Mouse (Mus musculus): ENCODE data around the gene Sox2.

The Sox2 gene

DNA sequence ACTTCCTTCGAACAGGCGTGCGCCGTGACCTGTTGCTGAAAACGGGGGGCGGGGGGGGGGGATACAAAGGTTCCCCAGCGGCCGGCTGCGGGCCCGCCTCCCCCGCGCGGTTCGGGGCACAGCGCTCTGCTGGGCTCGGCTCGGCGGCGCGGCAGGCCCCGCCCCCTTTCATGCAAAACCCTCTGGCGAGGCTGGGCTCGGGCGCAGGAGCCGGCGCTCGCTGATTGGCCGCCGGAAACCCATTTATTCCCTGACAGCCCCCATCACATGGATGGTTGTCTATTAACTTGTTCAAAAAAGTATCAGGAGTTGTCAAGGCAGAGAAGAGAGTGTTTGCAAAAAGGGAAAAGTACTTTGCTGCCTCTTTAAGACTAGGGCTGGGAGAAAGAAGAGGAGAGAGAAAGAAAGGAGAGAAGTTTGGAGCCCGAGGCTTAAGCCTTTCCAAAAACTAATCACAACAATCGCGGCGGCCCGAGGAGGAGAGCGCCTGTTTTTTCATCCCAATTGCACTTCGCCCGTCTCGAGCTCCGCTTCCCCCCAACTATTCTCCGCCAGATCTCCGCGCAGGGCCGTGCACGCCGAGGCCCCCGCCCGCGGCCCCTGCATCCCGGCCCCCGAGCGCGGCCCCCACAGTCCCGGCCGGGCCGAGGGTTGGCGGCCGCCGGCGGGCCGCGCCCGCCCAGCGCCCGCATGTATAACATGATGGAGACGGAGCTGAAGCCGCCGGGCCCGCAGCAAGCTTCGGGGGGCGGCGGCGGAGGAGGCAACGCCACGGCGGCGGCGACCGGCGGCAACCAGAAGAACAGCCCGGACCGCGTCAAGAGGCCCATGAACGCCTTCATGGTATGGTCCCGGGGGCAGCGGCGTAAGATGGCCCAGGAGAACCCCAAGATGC lies at the start of gene Sox2:
TSS of gene Sox2 (plus strand) at position 680 of the 895 bp plus-strand sequence.
- in situ Hi-C loops (cut with MboI; ENCODE audit: unreplicated experiment in 2 of 2): no loop called here

DNA sequence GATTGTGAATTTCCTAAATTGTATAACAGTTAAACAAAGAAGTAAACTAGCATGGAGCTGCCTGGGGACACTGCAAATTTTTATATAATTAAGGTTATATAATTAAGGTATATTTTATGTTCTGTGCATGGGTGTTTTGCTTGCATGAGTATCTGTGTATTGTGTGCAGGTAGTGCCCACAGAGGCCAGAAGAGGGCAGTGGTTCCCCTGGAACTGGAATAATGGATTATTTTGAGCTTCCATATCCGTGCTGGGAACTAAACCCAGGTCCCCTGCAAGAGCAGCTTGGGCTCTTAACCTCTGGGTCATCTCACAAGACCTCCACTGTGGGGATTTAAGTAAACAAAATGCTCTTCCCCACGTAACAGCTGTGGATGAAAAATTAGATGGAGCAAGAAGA lies 49.1 kb upstream of the Sox2 start:
- in situ Hi-C loops (cut with MboI; ENCODE audit: unreplicated experiment in 2 of 2): no loop called here

DNA sequence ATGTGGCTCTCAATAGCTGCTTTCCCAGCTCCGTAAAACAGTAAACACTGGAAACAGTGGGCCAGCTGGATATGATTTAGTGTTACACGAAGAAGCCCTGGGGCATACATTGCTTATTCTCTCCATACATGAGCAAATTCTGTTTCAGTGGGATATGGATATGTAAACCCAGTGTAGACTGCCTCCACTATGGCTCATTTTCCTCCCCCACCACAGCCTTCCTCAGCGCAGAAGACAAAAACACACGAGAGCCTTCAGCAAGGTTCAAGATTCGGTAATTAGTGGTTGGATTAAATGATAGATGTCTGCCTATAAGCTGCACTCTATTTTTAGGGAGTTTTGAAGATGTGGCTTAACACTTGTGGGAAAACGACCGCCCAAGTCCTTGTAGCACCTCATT lies 36.1 kb upstream of the Sox2 start:
- in situ Hi-C loops (cut with MboI; ENCODE audit: unreplicated experiment in 2 of 2): no loop called here

DNA sequence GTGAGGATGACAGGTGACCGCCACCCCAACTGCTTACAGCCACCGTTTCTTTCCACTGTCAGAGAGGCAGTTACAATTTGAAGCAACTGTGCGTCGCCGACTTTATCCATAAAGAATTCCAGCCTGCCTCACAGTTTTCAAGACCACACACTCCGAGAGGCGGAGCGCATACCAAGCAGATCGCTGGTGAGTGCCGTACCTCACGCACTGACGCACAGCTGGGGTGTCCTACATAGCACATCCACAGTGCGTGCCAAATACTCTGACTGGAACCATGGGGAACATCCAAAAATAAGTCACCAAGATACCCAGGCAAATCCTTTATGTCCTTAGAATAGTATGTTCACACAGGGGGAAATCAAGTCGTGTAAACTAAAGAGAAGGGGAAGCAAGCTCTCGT lies 34.7 kb upstream of the Sox2 start:
- in situ Hi-C loops (cut with MboI; ENCODE audit: unreplicated experiment in 2 of 2): no loop called here

DNA sequence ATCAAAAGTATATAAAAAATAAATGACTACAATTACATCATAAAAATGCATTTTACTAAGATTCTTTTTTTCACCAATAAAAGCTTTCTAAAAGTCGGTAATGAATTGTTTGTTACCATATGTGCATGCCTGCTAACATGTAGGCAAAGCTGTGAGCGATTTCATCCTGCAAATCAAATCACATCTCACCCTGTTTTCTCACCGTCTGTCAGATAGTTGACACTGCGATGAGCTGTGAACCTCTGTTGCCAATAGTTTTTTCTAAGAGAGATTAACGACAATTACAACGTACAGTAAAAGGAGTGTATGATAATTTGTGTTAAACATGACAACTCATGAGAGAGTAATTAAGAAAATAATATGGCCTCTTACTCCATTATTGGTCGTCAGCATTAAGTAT lies 31.3 kb upstream of the Sox2 start:
- in situ Hi-C loops (cut with MboI; ENCODE audit: unreplicated experiment in 2 of 2): no loop called here

DNA sequence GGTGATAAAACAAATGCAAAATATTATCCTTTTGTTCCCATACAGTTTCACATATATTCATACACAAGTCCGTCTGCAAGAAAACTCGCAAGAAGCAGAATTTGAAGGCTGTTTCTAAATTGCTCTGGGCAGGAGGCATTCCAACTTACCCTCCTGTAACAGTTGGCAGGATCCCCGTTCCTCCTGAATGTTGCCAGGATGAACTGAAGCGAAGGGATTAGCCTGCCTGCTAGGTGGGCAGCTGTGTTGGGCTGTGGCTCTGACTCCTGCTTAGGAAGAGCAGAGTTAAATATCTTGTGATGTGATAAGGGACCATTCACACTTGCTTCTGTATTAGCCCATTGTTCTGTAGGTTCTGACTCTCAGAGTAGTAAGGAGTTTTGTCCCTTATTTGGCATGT lies 30.1 kb upstream of the Sox2 start:
- in situ Hi-C loops (cut with MboI; ENCODE audit: unreplicated experiment in 2 of 2): no loop called here

DNA sequence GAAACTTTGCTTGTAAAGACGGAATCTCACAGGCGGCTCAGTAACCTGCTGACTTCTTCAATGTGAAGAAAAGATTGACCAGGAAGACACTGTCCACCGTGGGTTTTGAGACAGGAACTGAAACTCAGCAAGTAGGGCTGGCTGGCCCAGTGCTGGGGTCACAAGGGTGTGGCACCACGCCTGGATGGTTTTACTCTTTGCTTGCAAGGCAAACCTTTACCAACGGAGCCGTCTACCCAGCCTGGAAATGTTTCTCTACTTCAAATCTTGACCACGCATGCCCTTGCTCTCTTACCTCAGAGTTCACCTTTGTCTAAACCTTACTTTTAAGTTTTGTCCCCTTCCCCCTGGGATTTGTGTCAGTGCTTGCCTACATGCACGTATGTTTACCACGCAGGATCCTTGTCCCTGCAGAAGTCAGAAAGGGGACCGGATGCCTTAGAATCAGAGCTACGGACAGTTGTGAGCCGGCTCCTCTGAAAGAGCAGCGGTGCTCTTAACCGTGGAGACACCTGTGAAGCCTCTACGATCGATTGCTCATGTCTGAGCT lies 25.4 kb upstream of the Sox2 start:
- in situ Hi-C loops (cut with MboI; ENCODE audit: unreplicated experiment in 2 of 2): no loop called here

DNA sequence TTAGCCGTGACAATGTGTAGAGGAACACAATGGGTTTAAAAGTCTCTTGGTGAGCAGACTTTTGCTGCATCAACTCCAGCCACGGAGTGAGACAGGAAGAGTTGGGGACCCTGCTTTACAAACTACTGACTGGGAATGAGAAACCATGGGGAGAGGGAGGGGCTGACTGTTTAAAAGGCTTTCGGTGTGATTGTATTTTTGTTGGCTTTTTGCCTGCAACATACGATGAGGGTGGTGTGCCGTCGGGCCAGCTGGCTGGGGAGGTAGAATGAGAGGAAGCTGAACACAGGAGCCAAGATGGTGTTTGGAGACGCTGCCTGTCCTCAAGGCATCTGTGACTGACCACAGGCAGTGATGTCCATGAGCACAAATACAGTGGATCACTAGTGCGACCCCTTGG lies 23.7 kb upstream of the Sox2 start:
- in situ Hi-C loops (cut with MboI; ENCODE audit: unreplicated experiment in 2 of 2): no loop called here

DNA sequence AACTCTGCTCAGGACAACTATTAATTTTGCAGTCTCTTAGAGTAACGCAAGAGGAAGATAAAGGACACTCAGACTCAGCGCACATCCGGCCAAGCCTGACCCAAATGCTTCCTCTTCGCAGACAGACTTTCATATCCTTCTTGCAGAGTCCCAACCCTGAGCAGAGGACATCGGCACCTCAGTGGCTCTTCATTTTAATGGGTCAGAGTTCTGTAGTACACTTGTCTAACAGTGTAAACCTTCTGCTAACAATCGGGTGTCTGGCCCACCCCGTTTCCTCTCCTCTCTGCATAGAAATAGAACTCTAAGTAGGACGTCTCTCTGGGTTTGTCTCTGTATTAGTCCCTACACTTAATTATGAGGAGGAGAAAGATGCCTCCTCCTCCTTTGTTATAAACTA lies 20.2 kb upstream of the Sox2 start:
- in situ Hi-C loops (cut with MboI; ENCODE audit: unreplicated experiment in 2 of 2): no loop called here

DNA sequence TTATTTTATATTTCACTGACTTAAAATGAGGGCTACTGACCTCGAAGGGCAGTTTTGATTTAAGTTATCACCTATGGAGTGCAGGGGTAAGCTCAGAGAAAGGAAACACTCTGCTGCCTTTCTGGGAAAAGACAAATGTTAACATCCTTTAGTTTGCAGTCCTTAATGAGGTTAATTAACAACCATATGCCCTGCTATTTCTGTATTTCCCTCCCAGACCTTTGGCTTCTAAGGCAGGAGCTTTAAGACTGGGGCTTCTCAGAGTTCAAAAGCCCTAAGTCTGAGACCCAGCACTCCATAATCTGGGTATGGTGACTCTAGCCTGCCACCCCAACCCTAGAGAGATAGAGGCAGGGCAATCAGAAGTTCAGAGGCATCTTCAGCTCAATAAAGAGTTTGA lies 19.5 kb upstream of the Sox2 start:
- in situ Hi-C loops (cut with MboI; ENCODE audit: unreplicated experiment in 2 of 2): no loop called here

DNA sequence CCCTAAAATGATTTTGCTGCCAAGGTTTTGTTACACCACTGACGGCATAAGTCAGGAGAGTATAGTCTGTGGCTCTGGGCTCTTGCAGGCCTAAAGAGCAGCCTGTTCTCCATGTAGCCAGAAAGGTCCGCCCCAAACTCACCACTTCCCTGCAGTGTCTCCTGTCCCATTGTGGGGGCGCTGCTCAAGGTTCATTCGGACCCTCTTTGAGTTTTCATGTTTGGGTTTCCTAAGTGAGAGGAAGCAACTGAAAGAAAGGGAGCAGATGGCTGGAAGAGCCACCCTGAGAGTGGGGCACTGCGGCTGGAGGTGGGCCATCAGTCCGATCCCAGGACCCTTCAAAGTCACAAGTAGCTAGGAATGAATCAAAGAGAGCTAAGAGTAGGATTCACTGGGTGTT lies 13.2 kb upstream of the Sox2 start:
- in situ Hi-C loops (cut with MboI; ENCODE audit: unreplicated experiment in 2 of 2): no loop called here

DNA sequence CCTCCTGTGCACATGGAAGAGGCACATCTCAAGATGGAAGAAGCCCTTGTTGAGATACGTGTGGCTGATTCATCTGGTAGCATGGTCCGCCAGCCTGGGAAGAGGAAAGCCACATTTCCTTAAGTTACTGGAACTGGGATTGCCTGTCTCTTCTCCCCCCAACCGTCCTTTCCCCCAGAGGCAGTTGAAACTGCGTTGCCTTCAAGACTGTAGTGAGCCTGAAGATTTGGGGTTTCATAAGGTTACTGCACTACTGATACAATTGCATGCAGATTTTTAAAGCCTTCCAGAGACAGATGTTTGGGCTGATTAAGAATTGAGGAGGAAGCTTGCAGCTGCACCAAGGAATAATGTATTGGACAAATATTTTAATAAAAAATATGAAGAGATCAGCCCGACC lies 12.7 kb upstream of the Sox2 start:
- in situ Hi-C loops (cut with MboI; ENCODE audit: unreplicated experiment in 2 of 2): no loop called here

DNA sequence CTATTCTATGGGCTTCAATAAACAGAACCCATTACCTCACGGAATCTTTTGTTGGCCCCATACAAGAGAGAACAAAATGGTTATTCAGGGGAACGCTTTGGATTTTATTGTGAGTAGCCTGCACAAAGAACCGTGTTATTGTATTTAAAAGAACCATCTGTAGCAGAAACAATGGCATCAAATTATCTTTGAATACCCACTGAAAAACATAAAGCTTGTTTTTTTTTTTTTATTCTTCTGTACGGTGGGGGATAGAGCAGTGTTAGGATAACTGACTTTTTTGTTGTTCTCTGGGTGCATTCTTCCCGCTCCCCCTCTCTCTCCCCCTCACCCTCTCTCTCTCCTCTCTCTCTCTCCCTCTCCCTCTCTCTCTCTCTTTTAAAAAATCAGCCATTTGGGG lies 12.3 kb upstream of the Sox2 start:
- in situ Hi-C loops (cut with MboI; ENCODE audit: unreplicated experiment in 2 of 2): no loop called here

DNA sequence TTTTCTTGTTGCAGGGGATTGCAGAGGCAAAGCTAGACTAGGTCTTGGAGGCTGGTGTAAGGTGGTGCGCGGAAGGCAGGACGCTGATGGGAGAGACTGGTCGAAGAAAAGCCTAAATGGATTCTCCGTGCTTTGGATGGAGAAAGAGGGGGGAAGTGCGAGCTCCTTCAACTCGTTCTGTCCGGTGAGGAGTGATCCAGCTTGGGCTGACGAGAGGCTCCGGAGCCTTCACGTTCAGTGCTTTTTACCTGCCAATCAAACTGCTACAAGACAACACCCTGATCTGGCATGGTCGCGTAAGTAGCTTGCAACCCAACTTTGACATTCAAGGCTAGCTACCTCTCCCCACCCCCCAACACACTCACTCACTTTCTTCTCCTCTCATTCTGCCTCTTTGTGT lies 11.9 kb upstream of the Sox2 start:
- in situ Hi-C loops (cut with MboI; ENCODE audit: unreplicated experiment in 2 of 2): no loop called here

DNA sequence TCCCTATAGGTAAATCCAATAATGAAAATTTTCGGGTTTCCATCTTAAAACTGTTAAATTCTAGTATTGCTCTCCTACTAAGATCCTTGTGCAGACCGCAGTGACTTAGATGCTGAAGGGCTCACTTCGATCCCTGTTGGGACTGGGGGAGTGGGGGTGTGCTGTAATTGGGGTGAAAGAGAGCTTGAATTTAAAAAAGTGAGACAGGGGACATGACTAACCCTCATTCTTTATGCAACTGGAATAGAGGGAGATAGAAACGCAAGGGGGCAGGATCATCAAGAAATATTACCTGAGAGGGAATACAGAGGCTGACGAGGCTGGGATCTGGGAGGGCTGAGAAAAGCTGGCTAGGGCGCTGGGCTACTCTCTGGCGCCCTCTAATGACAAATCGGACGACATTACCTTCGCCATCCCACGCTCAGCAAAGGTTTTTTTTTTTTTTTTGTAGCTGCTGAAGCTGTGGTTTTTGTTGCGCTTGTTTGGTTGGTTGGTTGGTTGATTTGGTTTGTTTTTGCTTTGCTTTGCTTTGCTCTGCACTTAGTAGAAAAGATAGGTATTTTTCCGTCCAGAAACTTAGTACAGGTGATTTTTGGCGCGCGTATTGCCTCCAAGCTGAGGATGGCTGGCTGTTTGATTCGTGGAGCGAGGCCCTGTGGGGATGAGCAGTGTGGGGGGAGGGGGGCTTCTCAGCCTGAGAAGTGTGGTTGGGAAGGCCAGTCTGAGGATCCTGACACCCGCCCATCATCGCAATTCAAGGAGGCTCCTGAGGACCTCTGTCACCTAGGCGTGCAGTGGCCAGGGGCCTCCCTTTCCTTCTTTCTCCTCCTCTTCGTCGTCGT lies 11.0 kb upstream of the Sox2 start:
- in situ Hi-C loops (cut with MboI; ENCODE audit: unreplicated experiment in 2 of 2): no loop called here

DNA sequence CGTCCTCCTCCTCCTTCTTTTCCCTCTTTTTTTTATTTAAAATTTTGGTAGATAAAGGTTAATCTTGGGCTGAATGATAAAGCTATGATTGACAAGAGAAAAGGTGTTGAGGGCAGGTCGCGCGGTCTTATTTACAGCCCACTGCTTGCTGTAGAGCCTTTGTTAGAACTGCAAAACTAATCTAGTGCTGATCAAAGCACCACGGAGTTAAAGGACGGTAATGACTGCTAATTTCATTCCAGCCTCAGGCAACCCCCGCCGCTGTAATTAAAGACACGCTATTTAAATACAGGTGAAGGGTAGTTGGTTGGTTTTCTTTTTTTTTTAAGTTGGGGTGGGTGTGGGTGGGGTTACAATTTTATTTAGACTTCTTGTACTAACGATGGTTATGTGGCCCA lies 10.3 kb upstream of the Sox2 start:
- in situ Hi-C loops (cut with MboI; ENCODE audit: unreplicated experiment in 2 of 2): no loop called here

DNA sequence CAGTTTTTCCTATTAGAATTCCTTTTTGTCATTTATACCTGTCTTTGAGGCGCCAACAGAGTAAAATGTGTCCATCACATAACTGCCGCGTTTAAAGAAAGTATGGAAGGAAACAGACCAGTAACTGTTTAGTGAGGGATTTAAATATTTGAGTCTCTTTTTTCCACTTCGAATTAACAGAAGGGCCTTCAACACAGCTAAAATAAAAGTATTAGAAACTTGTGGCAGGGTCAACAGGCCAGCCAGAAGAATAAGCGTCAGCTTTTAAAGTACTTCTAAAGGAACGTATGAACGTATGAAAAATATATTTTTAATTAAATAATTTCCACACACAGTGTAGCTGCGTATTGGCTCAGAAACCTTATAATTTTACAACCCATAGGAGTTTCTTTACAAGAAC lies 9.9 kb upstream of the Sox2 start:
- in situ Hi-C loops (cut with MboI; ENCODE audit: unreplicated experiment in 2 of 2): no loop called here

DNA sequence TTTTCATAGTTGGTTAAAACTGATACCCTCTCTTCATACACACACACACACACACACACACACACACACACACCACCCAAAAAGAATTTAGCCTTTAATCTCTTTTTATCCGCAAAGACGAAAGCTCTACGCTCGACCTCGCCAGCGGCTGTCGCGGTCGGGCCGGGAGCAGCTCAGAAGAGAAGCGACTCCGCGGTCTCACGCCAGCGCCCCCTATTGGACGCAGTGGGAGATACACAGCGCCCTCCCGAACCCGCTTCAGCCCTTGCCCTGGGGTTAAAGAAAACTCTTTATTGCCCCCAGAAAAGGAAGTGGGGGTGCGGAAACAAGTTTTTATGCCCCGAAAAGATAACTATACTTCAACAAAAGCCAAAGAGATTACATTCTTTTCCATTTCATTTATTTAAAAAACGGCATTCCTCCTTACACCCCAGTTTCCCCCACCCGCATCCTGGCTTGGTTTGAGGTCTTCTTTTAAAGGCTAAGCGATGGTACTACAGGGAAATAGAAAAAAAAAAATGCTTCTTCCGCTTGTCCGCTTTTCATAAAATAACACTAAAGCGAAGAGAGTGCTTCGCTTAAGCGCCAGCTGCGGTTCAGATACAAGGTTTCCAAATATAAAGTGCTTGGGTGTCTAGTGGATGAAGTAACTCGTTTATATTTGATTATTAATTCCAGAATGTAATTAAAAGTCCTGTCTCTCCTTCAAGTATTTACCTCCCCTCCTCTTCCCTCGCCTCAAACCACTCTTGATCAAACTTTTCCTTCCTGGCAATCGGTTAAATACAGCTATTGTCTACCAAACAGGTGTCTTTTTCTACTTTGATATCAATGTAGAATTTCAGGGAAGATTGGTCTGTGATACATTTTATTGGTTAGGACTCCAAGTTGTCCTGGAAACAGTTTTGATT lies 9.3 kb upstream of the Sox2 start:
- in situ Hi-C loops (cut with MboI; ENCODE audit: unreplicated experiment in 2 of 2): no loop called here

DNA sequence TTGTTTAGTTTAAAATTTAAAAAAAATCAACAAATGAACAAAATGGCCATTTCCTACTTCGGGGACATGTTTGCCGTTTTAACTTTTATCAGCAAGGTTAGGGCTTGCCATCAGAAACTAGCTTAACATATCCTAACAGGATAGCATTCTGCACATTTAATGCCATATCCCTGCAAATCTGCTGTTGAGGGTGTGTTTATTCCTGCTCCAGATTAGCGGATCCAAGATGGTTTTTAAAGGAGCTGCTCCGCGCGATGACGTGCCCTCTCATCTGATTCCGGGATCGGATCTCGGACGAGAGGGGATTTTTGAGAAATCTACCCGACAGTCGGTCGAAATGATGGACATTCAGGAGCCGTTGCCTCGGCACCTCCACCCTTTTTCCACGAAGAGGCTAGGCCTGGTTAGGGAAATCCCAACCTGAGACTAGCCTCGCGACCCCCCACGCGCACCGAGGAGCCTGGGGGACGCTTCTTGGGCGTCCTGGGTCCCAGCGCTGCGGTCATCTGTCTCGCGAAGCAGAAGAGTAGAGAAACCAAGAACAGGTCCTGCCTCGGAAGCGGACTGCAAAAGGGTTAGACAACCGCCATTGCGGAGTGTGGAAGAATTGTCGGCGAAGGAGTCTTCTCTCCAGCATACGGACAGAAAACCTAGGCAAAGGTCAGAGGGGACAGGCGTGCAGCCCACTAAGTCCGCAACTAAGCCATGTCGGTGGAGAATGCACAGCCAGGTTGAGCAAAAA lies 8.3 kb upstream of the Sox2 start:
- in situ Hi-C loops (cut with MboI; ENCODE audit: unreplicated experiment in 2 of 2): no loop called here

DNA sequence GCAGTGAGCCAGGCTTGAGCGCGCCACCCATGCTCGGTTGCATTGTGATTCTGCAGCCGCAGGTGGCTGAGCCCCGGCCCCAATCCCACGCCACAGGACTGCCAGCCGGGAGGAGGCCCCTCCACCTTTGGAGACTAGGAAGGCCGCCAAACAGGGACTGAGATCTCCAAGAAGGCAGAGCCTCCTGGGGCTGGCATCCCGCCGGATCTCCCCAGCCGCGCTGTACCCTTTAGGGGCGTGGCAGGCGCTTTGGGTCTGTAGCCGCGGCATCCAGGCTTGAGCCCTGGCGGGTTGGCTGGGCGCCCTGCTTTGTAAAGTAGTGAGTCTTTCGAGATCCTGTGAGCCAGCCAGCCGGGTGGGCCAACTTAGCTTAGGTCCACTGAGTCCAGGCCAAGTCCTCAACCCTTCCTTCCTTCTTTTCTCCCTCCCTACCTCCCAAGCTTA lies 7.7 kb upstream of the Sox2 start:
- in situ Hi-C loops (cut with MboI; ENCODE audit: unreplicated experiment in 2 of 2): no loop called here

Measured in v-Abl transformed pro-B cells (cell line).